Mouse (Mus musculus): ENCODE measurements around the gene Psmb2. TPM values are rescaled to one million over a fixed set of nuclear protein-coding genes. Genes with fewer than 3 reads are reported as not detected.
A peak's percentile ranks its signal among the peaks of the same experiment; 100 is the strongest.

Psmb2 gene
- 487 and 509 TPM in 2 replicates for polyA plus RNA-seq (2015; fragmentation: Nextera tagmentation; extraction: Ambion mirVana)

GRCm38 (mm10) chr4:126677054-126678003 is at the start of gene Psmb2:
Gene Psmb2 (plus strand): TSS chr4:126677630.
- 2% methylated on average over 48 of the region's 48 CpGs for WGBS
- Histone ChIP-seq H3K9ac (peak within 1 kb of the TSS; percentile 99), H3K36me3 (no peaks in the 10 kb centered on the region), H3K9me3 (no peaks in the 10 kb centered on the region), H3K4me2 (peak within 1 kb of the TSS; percentile 90), H3K27me3 (no peaks in the 10 kb centered on the region), H3K4me1 (peaks cover 10% of the 10 kb centered on the region; the same call in 1 of the 2 replicates), H3K27ac (peak within 1 kb of the TSS; percentile 72), H3K4me3 (peak within 1 kb of the TSS; percentile 100)
- peak; percentile 98 for ATAC-seq (ENCODE audit: borderline replicate concordance, extremely low read depth, low FRiP score, low TSS enrichment)

GRCm38 (mm10) chr4:126631922-126632321 is 45.5 kb upstream of the Psmb2 start:
- no peak overlapping the region for H3K27ac ChIP-seq
- no peaks in the 10 kb centered on the region for H3K36me3 ChIP-seq
- H3K4me2 ChIP-seq = no peak overlapping the region
- H3K4me3 ChIP-seq = no peak overlapping the region
- no peak overlapping the region for H3K9ac ChIP-seq
- H3K4me1 ChIP-seq = peaks cover 5% of the 10 kb centered on the region; the same call in 1 of the 2 replicates
- H3K27me3 ChIP-seq = no peaks in the 10 kb centered on the region
- H3K9me3 ChIP-seq = no peaks in the 10 kb centered on the region
- 40% methylated on average over 2 of the region's 2 CpGs for WGBS
- no peak for ATAC-seq (ENCODE audit: borderline replicate concordance, extremely low read depth, low FRiP score, low TSS enrichment)

GRCm38 (mm10) chr4:126632668-126633067 is 44.8 kb upstream of the Psmb2 start:
- Histone ChIP-seq H3K36me3 (no peaks in the 10 kb centered on the region), H3K4me2 (no peak overlapping the region), H3K4me3 (no peak overlapping the region), H3K4me1 (no peaks in the 10 kb centered on the region), H3K27ac (no peak overlapping the region), H3K27me3 (no peaks in the 10 kb centered on the region), H3K9me3 (no peaks in the 10 kb centered on the region), H3K9ac (no peak overlapping the region)
- ATAC-seq (ENCODE audit: borderline replicate concordance, extremely low read depth, low FRiP score, low TSS enrichment) = no peak
- WGBS = 48% methylated on average over 3 of the region's 3 CpGs

DNA sequence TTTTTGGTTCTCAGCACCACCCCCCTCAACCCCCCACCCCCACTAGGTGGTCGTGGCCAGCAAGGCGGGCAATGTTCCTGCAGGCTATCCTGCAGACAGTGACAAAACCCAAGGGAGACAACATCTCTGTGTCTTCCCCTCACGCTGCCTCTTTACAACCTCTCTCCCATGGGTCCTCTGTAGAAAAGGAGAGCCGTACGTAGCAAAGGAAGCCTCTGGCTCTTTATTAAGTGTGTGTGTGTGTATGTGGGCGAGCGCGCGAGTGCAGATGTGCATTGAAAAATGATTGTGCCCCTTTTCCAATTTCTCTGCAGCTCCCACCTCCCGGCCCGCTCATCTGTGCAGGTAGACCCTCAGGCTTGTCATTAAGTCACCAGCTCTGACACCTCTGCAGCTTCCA is 41.1 kb upstream of the Psmb2 start:
- H3K9me3 ChIP-seq = no peaks in the 10 kb centered on the region
- WGBS = 26% methylated on average over 11 of the region's 11 CpGs
- no peaks in the 10 kb centered on the region for H3K36me3 ChIP-seq
- H3K4me2 ChIP-seq = no peak overlapping the region
- no peak overlapping the region for H3K9ac ChIP-seq
- H3K27ac ChIP-seq = no peak overlapping the region
- H3K27me3 ChIP-seq = peaks cover 15% of the 10 kb centered on the region; the same call in 1 of the 2 replicates
- no peaks in the 10 kb centered on the region for H3K4me1 ChIP-seq
- no peak overlapping the region for H3K4me3 ChIP-seq
- ATAC-seq (ENCODE audit: borderline replicate concordance, extremely low read depth, low FRiP score, low TSS enrichment) = no peak

GRCm38 (mm10) chr4:126637446-126637845 is 40.0 kb upstream of the Psmb2 start:
- Histone ChIP-seq H3K9me3 (no peaks in the 10 kb centered on the region), H3K4me1 (no peaks in the 10 kb centered on the region), H3K4me3 (no peak overlapping the region), H3K27ac (no peak overlapping the region), H3K36me3 (no peaks in the 10 kb centered on the region), H3K4me2 (no peak overlapping the region), H3K9ac (no peak overlapping the region), H3K27me3 (peaks cover 15% of the 10 kb centered on the region; the same call in 1 of the 2 replicates)
- 72% methylated on average over 4 of the region's 4 CpGs for WGBS
- ATAC-seq (ENCODE audit: borderline replicate concordance, extremely low read depth, low FRiP score, low TSS enrichment) = no peak

GRCm38 (mm10) chr4:126639339-126639738 is 38.1 kb upstream of the Psmb2 start:
- H3K27me3 ChIP-seq = peaks cover 15% of the 10 kb centered on the region; the same call in 1 of the 2 replicates
- no peak overlapping the region for H3K9ac ChIP-seq
- 47% methylated on average over 7 of the region's 7 CpGs for WGBS
- no peak overlapping the region for H3K27ac ChIP-seq
- no peaks in the 10 kb centered on the region for H3K9me3 ChIP-seq
- H3K36me3 ChIP-seq = no peaks in the 10 kb centered on the region
- H3K4me2 ChIP-seq = no peak overlapping the region
- no peaks in the 10 kb centered on the region for H3K4me1 ChIP-seq
- no peak for ATAC-seq (ENCODE audit: borderline replicate concordance, extremely low read depth, low FRiP score, low TSS enrichment)
- no peak overlapping the region for H3K4me3 ChIP-seq

- 35% methylated on average over 9 of the region's 9 CpGs for WGBS
- Histone ChIP-seq H3K4me2 (no peak overlapping the region), H3K9me3 (no peaks in the 10 kb centered on the region), H3K4me3 (no peak overlapping the region), H3K4me1 (no peaks in the 10 kb centered on the region), H3K27ac (no peak overlapping the region), H3K36me3 (no peaks in the 10 kb centered on the region), H3K27me3 (peaks cover 15% of the 10 kb centered on the region; the same call in 1 of the 2 replicates), H3K9ac (no peak overlapping the region)
- ATAC-seq (ENCODE audit: borderline replicate concordance, extremely low read depth, low FRiP score, low TSS enrichment) = no peak
These were observed 35.5 kb upstream of the Psmb2 start for GRCm38 (mm10) chr4:126641901-126642300.

DNA sequence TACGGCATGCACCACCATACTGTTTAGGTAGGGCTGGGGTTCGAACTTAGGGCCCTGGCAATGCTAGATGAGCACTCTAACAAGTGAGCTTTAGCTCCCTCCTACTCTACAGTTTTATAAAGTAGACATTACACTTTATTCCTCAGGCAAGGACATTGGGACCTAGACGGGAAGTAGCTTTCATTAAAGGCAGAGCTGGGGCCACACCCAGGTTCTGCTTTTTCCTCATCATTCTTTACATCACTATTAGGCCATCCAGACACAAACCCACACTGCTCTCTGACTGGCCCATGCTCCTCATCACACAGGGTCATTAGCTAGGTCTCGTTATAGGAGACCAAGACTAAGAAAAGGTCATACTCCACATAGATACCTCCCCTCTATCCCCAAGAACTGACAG is 33.6 kb upstream of the Psmb2 start:
- H3K36me3 ChIP-seq = no peaks in the 10 kb centered on the region
- H3K27me3 ChIP-seq = peaks cover 7% of the 10 kb centered on the region; the same call in 1 of the 2 replicates
- no peak overlapping the region for H3K4me3 ChIP-seq
- H3K4me1 ChIP-seq = no peaks in the 10 kb centered on the region
- no peak overlapping the region for H3K4me2 ChIP-seq
- H3K9me3 ChIP-seq = no peaks in the 10 kb centered on the region
- no peak for ATAC-seq (ENCODE audit: borderline replicate concordance, extremely low read depth, low FRiP score, low TSS enrichment)
- H3K9ac ChIP-seq = no peak overlapping the region
- 58% methylated on average over 4 of the region's 4 CpGs for WGBS
- no peak overlapping the region for H3K27ac ChIP-seq

DNA sequence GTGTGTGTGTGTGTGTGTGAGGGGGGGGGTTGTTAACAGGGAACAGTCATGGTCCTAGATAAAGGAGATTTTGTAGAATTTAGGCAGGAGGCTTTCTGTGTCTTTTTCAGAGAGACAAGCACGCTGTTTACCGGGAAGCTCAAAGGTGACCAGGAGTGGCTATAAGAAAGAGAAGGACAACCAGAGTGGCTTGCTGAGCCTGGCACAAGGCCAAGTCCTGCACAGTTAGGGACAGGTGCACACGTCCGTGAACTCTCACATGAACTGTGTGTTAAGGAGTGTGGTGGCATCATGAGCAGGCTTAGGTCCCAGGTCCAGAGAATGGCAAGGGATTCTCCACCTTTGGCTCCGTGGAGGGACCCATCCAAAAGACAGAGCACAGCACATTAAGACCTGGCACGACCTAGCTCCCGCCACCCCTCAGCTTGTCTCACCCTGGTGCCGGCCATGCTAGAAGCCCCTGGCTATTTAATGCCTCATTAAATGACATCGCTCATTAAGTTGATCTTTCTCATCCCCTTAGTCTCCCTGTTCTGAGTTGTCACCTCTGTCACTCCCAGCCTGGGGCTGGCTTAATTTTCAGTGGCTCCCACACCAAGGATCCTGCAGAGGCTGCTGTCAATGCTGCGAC is 33.0 kb upstream of the Psmb2 start:
- 0 out of 2 replicates have a peak, but pooled peaks cover 2% of the 10 kb centered on the region for H3K27me3 ChIP-seq
- ATAC-seq (ENCODE audit: borderline replicate concordance, extremely low read depth, low FRiP score, low TSS enrichment) = no peak
- H3K27ac ChIP-seq = no peak overlapping the region
- H3K4me3 ChIP-seq = no peak overlapping the region
- H3K4me1 ChIP-seq = no peaks in the 10 kb centered on the region
- no peak overlapping the region for H3K4me2 ChIP-seq
- H3K9ac ChIP-seq = no peak overlapping the region
- no peaks in the 10 kb centered on the region for H3K9me3 ChIP-seq
- no peaks in the 10 kb centered on the region for H3K36me3 ChIP-seq
- WGBS = 76% methylated on average over 10 of the region's 10 CpGs

DNA sequence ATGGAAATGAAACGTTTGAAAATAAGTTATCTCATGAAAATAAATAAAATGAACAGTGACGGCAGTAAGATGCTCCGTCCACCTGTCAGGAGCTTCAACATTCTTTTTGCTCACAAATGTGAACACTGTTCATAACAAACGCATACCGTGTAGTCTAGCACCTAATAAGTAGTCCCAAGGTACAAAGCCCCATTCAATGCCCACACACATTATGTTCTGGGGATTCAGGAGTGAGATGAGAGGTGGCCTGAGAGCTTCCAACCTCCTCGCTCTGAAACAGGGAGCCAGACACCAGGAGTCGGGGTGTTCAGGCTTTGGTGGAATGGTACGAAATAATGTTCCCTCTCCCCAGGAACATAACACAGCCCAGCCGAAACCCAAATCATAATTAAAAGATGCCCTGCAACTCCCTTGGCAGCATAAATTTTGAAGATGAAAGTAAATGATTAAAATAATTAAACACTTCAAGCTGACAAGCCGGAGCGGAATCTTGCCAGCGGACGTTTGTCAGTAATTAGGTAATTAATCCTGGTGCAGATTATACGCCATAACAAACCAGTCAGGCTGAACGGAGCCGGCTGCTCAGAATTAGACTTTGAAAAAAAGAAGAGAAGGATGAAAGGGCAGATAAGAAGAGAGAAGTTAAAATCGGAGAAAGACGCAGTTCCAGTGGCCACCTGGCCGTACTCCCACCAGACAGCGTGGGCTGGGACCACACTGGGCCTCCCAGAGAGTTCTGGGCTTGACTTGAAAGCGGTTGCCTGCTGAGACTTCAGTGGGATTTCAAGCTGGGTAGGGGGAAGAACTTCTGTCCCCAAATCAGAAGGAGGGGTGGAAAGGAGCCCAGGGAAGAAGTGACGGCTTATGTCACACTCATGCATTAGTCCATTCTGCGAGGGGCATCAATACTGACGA is 29.2 kb upstream of the Psmb2 start:
- no peak overlapping the region for H3K9ac ChIP-seq
- no peak overlapping the region for H3K4me3 ChIP-seq
- no peak overlapping the region for H3K4me2 ChIP-seq
- no peak for ATAC-seq (ENCODE audit: borderline replicate concordance, extremely low read depth, low FRiP score, low TSS enrichment)
- no peaks in the 10 kb centered on the region for H3K36me3 ChIP-seq
- H3K27ac ChIP-seq = no peak overlapping the region
- no peaks in the 10 kb centered on the region for H3K27me3 ChIP-seq
- no peaks in the 10 kb centered on the region for H3K9me3 ChIP-seq
- 31% methylated on average over 24 of the region's 24 CpGs for WGBS
- no peaks in the 10 kb centered on the region for H3K4me1 ChIP-seq

DNA sequence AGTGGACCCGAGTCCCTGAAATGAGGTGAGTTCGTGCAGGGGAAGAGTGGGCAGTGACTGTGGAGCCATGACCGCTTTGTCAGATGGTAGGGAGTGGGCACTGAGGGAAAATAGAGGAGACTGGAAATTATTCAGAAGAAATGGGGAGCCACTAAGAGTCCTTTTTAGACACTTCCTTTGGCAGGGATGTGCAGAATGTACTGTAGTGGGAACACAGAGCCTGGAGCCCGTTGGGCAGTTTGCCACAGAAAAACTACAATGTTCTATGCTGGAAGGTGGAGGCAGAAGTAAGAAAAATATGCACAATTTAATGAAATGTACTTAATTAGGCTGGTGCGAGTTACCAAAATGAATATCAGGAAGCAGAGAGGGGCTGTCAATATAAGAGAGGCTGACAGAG is 24.3 kb upstream of the Psmb2 start:
- H3K36me3 ChIP-seq = no peaks in the 10 kb centered on the region
- H3K4me3 ChIP-seq = no peak overlapping the region
- no peak overlapping the region for H3K4me2 ChIP-seq
- ATAC-seq (ENCODE audit: borderline replicate concordance, extremely low read depth, low FRiP score, low TSS enrichment) = no peak
- H3K9me3 ChIP-seq = no peaks in the 10 kb centered on the region
- no peaks in the 10 kb centered on the region for H3K27me3 ChIP-seq
- H3K27ac ChIP-seq = no peak overlapping the region
- WGBS = 76% methylated on average over 5 of the region's 5 CpGs
- no peak overlapping the region for H3K9ac ChIP-seq
- no peaks in the 10 kb centered on the region for H3K4me1 ChIP-seq
